Mouse (Mus musculus) right cerebral cortex, postnatal 14 days (tissue): ENCODE data around the gene Uba3.

Experiments used
- DNase-seq: peaks from one replicate; pipeline ENCODE4 v3.0.0; 2022

The Uba3 gene

GRCm38 (mm10) chr6:97205439-97205885 lies at the start of gene Uba3:
Gene Uba3 (minus strand): TSS chr6:97205647.
- DNase-seq = peak; percentile 99

GRCm38 (mm10) chr6:97252711-97253221 lies 47.3 kb upstream of the Uba3 start, which contains the start of gene Lmod3:
Gene Lmod3 (minus strand): TSS chr6:97252759.
- DNase-seq = no peak

DNA sequence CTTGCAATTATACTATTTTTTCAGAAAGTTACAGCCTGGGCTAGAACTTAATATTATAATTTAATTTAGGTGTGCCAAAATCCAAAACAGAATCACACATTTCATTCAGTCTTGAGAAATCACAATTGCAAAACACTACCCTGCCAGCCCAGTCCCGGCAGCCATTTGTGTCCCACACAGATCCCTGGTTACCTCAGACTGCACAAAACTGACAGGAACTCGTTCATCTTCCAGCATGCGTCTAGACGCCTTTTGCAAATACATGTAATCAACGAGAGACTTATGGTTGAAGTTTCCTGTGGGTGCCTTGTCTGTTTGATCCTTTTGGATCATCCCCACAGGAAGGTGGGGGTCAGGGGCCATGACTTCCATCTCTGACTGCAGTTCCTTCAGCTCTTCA lies 46.6 kb upstream of the Uba3 start:
- no peak for DNase-seq

DNA sequence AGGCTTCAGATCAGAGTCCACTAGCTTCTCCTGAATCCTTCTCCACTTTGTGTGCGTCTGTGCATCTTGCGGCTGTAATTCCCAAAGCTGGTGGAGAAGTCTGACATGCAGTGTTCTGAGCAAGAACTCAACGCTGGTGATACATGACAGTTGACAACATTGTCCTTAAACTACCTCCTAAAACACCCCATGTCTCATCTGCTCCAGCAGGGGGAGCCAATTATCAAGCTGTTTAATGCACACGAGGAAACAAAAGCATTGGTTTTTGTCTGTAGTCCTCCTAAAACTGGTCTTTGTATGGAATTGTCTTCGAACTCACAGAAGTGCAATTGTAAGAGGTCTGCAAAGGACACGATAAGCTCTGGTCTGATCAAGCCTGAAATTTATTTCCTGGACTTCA lies 45.5 kb upstream of the Uba3 start:
- DNase-seq = peak; percentile 27

GRCm38 (mm10) chr6:97245200-97245599 lies 39.8 kb upstream of the Uba3 start:
- no peak for DNase-seq

DNA sequence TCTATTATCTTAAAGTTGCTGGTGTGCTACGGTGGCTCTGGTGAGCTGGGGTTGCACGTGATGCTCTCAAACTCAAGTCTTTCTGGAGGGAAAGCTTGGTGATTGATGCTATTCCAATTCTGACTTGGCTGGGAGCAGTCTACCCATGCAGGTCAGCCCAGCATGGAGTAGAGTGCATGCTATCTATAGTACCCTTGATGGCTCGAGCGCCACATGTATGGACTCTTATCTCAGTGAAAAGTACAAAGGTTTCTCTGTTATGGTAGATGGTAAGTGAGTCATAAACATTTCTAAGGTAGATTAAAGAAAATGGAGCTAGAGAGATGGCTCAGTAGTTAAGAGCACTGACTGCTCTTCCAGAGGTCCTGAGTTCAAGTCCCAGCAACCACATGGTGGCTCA lies 37.1 kb upstream of the Uba3 start:
- no peak for DNase-seq

DNA sequence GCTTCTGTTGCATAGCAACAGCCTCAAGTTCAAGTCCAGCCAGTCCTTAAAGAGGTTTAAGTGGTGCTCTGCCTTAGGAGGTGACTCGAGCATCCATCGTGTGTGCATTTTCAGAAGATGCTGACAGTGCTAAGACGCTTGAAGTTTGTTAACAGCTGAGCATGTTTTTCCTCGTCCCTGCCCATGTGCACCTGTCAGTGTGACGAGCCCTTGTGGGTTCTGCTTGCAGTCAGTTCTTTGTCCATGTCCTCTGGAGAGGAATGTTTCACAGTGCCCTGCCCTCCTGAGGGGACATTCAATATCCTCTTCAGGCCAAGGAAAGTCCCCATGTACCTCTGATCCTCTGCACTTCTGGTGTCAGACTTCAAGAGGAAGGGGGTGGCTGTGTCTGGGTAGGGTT lies 34.6 kb upstream of the Uba3 start:
- no peak for DNase-seq

DNA sequence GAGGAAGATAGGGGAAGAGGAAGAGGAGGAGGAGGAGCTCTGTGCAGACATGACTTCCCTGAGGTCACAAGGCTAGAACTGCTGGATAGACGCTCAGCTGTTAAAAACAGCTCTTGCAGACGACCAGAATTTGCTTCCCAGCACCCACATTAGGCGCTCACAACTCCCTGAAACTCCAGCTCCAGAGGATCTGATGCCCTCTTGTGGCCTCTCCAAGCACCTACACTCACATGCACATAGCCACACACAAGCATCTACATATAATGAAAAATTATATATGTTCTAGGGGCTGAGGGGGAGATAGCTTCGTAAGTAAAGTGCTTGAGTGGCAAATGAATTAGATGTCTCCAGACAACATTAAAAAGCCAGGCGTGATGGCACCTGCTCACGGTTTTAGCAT lies 33.9 kb upstream of the Uba3 start:
- DNase-seq = no peak

- no peak for DNase-seq
Measured at GRCm38 (mm10) chr6:97236088-97236487, 30.6 kb upstream of the Uba3 start.

- no peak for DNase-seq
Measured at GRCm38 (mm10) chr6:97234911-97235668, 29.6 kb upstream of the Uba3 start.

DNA sequence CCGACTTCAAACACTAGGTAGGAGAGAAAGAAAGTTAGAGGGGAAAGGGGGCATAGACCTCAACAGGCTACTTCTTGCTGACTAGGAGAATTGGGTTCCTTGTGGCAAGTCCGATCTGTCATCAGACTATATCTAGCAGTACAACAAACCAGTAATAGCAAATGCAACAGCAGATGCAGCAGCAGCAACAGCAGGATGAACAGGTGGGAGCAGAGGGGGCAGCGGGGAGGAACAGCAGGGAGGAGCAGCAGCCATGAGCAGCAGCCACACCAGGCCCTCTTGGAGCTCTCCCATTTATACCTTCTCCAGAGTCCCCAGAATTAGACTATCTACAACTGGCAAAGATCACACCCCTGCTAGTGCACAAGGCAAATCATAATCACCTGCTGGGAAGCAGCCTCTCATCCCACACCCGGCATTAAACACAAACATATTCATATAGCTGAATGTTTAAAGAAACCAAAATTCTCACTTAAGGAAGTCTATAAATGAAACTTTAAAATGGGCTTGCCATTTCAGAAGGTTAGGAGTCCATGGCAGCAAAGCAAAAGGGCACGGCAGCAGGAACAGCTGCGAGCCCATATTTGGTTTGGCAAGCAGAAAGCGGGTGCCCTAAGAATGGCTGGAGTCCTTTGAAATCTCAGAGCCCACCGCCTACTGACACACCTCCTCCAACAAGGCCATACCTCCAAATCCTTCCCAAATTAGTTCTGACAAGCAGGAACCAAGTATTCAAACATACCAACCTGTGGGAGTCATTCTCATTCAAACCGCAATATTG lies 21.8 kb upstream of the Uba3 start:
- no peak for DNase-seq

DNA sequence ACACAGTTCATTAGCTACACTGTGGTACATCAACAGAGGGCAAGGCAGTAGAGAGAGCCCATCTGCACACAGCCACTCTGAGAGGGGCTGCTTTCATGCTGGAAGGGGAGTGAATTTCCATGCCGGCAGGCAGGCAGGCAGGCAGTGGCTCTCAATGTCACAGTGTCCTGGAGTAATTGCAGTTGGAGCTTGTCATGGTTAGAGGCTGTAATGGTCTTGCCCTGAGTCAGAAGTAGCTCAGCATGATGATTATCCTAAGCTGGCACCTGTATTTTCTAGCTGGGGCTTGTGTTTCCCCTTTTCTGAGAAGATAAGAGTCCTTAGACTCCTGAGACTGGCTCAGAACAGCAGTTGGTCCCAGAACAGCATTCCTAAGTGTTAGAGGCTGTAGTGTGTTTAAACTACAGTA lies 20.6 kb upstream of the Uba3 start:
- DNase-seq = no peak

DNA sequence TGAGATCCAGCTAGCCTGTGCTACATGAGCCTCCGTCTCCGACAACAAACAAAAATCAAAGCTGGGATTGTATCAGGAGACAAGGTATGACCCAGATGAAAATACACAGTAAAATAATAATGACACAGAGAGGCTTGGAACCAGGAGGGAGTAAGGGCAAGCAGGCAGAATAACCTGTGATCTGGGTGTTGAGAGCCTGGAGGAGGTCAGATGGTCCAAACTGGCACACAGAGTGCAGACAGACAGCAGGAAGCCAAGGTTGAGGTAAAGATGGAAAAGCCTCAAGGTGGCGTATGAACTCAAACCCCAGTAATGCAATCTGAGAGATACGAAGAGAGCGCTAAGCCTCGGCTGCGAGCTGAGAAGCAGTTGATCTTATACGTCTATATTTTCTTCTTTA lies 19.1 kb upstream of the Uba3 start:
- DNase-seq = no peak

DNA sequence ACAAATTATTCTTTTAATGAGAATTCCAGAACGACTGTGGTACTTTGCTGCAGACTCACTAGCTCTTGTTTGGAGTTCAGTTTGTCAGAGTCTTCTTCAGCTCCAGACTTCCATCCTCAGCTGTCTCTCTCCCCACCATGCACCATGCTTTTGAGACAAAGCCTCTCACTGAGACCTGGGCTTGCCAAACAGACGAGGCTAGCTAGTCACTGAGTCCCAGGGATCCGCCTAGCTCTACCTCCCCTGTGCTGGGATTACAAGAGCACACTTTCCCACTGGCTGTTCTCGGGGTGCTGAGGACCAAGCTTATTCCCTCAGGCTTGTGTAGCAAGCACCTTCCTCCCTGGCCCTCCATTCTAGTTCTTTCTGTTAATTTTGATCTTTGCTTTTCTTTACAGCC lies 18.1 kb upstream of the Uba3 start:
- no peak for DNase-seq

- DNase-seq = no peak
Measured at GRCm38 (mm10) chr6:97222931-97223467, 17.6 kb upstream of the Uba3 start.

DNA sequence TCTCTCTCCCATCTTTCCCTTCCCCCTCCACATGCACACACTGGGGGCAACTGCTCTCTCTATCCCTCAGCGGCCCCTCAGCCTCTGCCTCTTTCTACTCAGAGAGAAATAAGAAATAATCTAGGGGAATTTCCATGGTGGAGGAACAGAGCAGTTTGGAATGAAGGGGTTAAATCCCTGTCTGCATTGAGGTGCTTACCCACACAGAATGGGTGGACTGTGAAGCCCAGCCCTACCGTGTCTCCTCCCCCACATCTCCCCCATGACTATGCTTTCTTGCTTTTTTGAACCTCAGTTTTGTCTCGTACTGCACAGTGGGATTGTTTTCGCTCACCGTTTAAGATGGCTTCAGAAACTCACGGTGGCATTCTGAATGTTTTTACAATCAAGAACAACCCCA lies 16.9 kb upstream of the Uba3 start:
- DNase-seq = no peak

DNA sequence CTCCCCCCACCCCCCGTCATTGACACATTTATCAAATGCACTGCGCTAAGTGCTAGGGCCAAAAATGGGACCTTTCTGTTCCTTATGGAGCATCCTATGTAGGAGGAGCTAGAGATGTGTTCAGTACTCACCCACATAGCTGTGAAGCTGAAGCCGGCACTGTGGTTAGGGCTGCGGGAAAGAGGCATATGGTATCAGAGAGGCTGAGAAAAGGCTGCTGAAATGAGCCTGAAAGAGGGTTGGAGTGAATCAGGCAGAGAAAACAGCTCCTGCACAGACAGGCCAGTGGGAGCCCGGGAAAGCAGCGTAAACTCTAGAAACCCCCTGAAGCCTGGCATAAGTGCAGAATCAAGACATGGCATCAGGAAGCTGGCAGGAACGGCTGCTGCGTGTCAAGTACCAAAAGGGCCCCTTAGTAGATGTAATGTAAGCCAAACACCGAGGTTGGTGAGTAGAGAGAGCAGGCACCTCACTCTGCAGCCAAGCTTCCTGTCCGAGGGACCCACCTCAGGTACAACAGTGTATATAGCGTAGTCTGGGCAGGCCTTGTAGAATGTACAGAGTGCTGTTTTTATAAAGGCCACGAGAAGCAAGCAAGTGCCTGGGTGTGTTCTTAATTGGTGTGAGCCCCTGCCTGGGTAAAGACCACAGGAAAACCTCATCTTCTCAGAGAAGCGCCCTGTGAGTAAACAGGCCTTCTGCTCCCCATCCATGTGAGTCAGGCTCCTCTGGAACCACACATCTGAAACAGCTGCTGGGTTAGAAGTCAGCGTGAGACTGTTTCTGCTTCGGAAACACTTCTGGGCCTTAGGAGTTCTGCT lies 16.0 kb upstream of the Uba3 start:
- DNase-seq = peak; percentile 42

GRCm38 (mm10) chr6:97220672-97221071 lies 15.2 kb upstream of the Uba3 start:
- DNase-seq = no peak

DNA sequence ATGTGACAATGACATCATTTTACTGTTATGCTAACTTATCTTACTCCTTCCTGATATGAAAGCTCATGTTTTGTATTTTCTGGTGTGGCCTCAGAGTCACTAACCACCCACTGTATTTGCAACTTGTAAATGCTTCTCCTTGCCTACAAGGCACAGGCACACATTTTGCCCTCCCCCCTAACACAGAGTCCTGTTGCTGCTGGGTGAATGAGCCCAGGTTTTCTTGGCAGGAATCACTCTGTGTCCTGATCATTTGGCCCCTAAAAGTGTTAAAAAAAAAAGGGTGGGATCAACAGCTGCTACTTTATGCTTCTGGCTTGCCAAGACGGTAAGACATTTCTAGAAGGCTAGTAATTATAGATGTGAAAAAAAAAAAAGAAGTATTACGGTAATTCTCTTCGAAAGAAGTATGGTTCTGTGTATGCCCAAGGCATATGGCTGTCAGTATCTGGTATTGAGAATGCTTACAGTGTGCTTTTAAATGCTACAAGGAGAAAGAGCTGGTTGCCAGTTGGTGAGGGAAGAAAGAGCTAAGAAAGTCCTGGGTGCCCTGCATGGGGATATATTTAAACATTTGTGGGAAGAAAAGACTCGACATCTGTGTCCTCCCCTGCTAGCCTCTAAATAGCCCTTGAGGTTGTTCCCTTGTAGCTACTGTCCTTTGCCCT lies 10.8 kb upstream of the Uba3 start:
- DNase-seq = no peak

DNA sequence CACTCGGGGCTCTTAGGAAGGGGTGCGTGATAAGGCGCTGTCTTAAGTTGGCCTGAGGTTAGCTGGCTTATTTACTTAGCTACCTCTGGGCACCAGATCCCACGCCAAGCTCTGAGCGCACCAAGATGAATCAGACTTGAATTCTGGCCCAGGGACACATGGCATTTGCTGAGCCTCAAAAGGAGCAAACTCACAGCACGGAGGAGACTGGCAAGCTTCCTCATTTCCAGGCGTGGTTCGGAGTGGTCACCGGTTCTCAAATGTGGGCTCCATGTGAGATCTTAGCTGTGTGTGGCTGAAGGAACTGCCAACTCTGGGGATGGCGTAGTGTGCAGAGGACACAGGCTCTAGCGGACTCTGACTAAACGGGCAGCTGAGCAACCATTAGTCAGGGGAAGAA lies 6.5 kb upstream of the Uba3 start:
- peak; percentile 48 for DNase-seq

DNA sequence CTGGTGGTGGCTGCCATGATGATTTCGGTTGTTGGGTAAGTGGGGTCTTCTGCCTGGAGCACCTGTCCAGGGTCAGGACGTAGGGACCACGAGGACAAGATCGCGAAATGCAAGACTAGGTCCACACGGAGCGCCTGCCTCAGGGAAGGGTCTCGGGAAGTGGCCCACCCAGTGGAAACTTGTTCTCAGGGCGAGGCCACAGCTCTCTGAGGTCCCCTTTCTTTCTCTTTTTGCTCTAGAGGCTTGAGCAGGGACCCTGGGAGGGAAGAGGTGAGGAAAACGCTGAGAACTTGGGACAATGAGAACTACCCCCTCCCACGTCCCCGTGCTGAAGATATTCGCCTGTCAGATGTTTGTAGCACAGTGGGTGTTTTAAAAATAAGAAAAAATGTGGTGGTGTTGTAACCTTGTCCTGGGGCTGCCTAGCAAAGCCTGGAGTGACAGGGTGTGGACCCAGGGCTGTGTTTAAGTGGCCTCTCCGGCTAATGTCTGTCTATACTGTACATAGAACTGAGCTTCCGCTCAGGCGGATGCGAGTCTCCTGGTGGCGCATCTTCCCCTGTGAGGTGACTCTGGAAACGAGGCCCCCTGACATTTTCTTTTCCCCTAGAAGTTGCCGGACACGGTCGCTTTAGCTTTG lies 5.6 kb upstream of the Uba3 start:
- DNase-seq = no peak
